Mouse (Mus musculus) stomach, embryonic 16.5 days (tissue): ENCODE measurements around the gene Id2. TPM values are rescaled to one million over a fixed set of nuclear protein-coding genes. Genes with fewer than 3 reads are reported as not detected.
A peak's percentile ranks its signal among the peaks of the same experiment; 100 is the strongest.

ENCODE experiments used
- ATAC-seq: fragments of 200-750 bp; cut with Nextera tagmentation; 2 replicates; pipeline ENCODE4 v1.8.0; 2017; ENCODE audit warnings: moderate number of reproducible peaks, moderate TSS enrichment; ENCODE audit not compliant: insufficient read depth, low FRiP score
- H3K27ac ChIP-seq: fragments of 300-500 bp; sonication (generic); 2 replicates; pipeline ENCODE4 v1.5.1; 2014; ENCODE audit warnings: low read length
- H3K27me3 ChIP-seq: fragments of 300-500 bp; sonication (generic); 2 replicates; pipeline ENCODE4 v1.6.1; 2014; ENCODE audit warnings: low read length, control low read depth, mixed read lengths; ENCODE audit not compliant: control insufficient read depth, insufficient read depth
- H3K36me3 ChIP-seq: fragments of 300-500 bp; sonication (generic); 2 replicates; pipeline ENCODE4 v1.6.1; 2014; ENCODE audit warnings: low read length; ENCODE audit not compliant: control insufficient read depth, insufficient read depth
- H3K4me1 ChIP-seq: fragments of 300-500 bp; sonication (generic); 2 replicates; pipeline ENCODE4 v1.6.1; 2014; ENCODE audit warnings: low read length, control low read depth, mixed read lengths; ENCODE audit not compliant: control insufficient read depth, insufficient read depth
- H3K4me2 ChIP-seq: fragments of 300-500 bp; sonication (generic); 2 replicates; pipeline ENCODE4 v1.6.1; 2014; ENCODE audit warnings: low read depth, low read length, mixed read lengths
- H3K4me3 ChIP-seq: fragments of 300-500 bp; sonication (generic); replicated peaks from 2 replicates; pipeline ENCODE4 v1.5.1; 2014; ENCODE audit warnings: mild to moderate bottlenecking, low read length
- H3K9ac ChIP-seq: fragments of 300-500 bp; sonication (generic); 2 replicates; pipeline ENCODE4 v1.6.1; 2014; ENCODE audit warnings: low read length
- H3K9me3 ChIP-seq: fragments of 300-500 bp; sonication (generic); replicated peaks from 2 replicates; pipeline ENCODE4 v1.6.1; 2016; ENCODE audit warnings: low read length, control low read depth; ENCODE audit not compliant: control insufficient read depth
- WGBS: fragments of 180-500 bp; shearing (Covaris S2); extraction: QIAGEN DNeasy Blood & Tissue Kit; methylation state at CpG from one replicate; pipeline ENCODE4 v1.1.7; 2014; 5-methylcytosine and 5-hydroxymethylcytosine counted together
- polyA plus RNA-seq: library from polyadenylated mRNA; unstranded; fragments of >200 nt; fragmentation: Nextera tagmentation; extraction: Ambion mirVana; gene quantifications from 2 replicates; pipeline ENCODE4 v1.2.1, GENCODE M21; 2015

The Id2 gene
- 324 and 325 TPM in 2 replicates for polyA plus RNA-seq

- no peaks in the 10 kb centered on the region for H3K9me3 ChIP-seq
- ATAC-seq = no peak
- peaks cover 43% of the 10 kb centered on the region for H3K4me1 ChIP-seq
- H3K9ac ChIP-seq = peak within 1 kb of the TSS; percentile 86
- 3% methylated on average over 1 of the region's 1 CpGs for WGBS
- H3K27ac ChIP-seq = peak within 1 kb of the TSS; percentile 99
- no peaks in the 10 kb centered on the region for H3K36me3 ChIP-seq
- peak within 1 kb of the TSS; percentile 84 for H3K4me3 ChIP-seq
- peak within 1 kb of the TSS; percentile 87 for H3K4me2 ChIP-seq
- no peaks in the 10 kb centered on the region for H3K27me3 ChIP-seq
Measured at GRCm38 (mm10) chr12:25097052-25097209, at the start of gene Id2. Id2 (minus strand) TSS chr12:25097140.

- 29% methylated on average over 3 of the region's 3 CpGs for WGBS
- no peak for ATAC-seq
- Histone ChIP-seq H3K27ac (no peak overlapping the region), H3K4me2 (no peak overlapping the region), H3K4me3 (no peak overlapping the region), H3K4me1 (no peaks in the 10 kb centered on the region), H3K9me3 (no peaks in the 10 kb centered on the region), H3K27me3 (no peaks in the 10 kb centered on the region), H3K36me3 (no peaks in the 10 kb centered on the region), H3K9ac (no peak overlapping the region)
Measured at GRCm38 (mm10) chr12:25145344-25145698, 48.4 kb upstream of the Id2 start.

GRCm38 (mm10) chr12:25144591-25145343 is 47.8 kb upstream of the Id2 start:
- Histone ChIP-seq H3K36me3 (no peaks in the 10 kb centered on the region), H3K4me2 (no peak overlapping the region), H3K27me3 (no peaks in the 10 kb centered on the region), H3K9ac (no peak overlapping the region), H3K9me3 (no peaks in the 10 kb centered on the region), H3K27ac (no peak overlapping the region), H3K4me3 (no peak overlapping the region), H3K4me1 (no peaks in the 10 kb centered on the region)
- ATAC-seq = no peak
- WGBS = 70% methylated on average over 5 of the region's 5 CpGs

- WGBS = 60% methylated on average over 2 of the region's 2 CpGs
- Histone ChIP-seq H3K27me3 (no peaks in the 10 kb centered on the region), H3K9ac (no peak overlapping the region), H3K4me2 (no peak overlapping the region), H3K4me1 (no peaks in the 10 kb centered on the region), H3K36me3 (no peaks in the 10 kb centered on the region), H3K4me3 (no peak overlapping the region), H3K27ac (no peak overlapping the region), H3K9me3 (no peaks in the 10 kb centered on the region)
- no peak for ATAC-seq
Measured at GRCm38 (mm10) chr12:25143492-25143891, 46.6 kb upstream of the Id2 start.

- Histone ChIP-seq H3K4me3 (no peak overlapping the region), H3K9me3 (no peaks in the 10 kb centered on the region), H3K4me1 (no peaks in the 10 kb centered on the region), H3K27me3 (no peaks in the 10 kb centered on the region), H3K4me2 (no peak overlapping the region), H3K9ac (no peak overlapping the region), H3K36me3 (no peaks in the 10 kb centered on the region), H3K27ac (no peak overlapping the region)
- ATAC-seq = no peak
- WGBS = 68% methylated on average over 7 of the region's 7 CpGs
Measured at GRCm38 (mm10) chr12:25142251-25142650, 45.3 kb upstream of the Id2 start.

- Histone ChIP-seq H3K4me2 (no peak overlapping the region), H3K27me3 (no peaks in the 10 kb centered on the region), H3K9me3 (no peaks in the 10 kb centered on the region), H3K36me3 (no peaks in the 10 kb centered on the region), H3K4me1 (no peaks in the 10 kb centered on the region), H3K9ac (no peak overlapping the region), H3K27ac (no peak overlapping the region), H3K4me3 (no peak overlapping the region)
- no peak for ATAC-seq
- WGBS = 69% methylated on average over 7 of the region's 7 CpGs
Measured at GRCm38 (mm10) chr12:25141311-25141710, 44.4 kb upstream of the Id2 start.

GRCm38 (mm10) chr12:25140115-25140514 is 43.2 kb upstream of the Id2 start:
- WGBS = 67% methylated on average over 6 of the region's 6 CpGs
- no peak for ATAC-seq
- Histone ChIP-seq H3K9me3 (no peaks in the 10 kb centered on the region), H3K4me3 (no peak overlapping the region), H3K27ac (no peak overlapping the region), H3K36me3 (no peaks in the 10 kb centered on the region), H3K9ac (no peak overlapping the region), H3K4me2 (no peak overlapping the region), H3K4me1 (no peaks in the 10 kb centered on the region), H3K27me3 (no peaks in the 10 kb centered on the region)

GRCm38 (mm10) chr12:25138616-25139015 is 41.7 kb upstream of the Id2 start:
- Histone ChIP-seq H3K36me3 (no peaks in the 10 kb centered on the region), H3K27ac (no peak overlapping the region), H3K9ac (no peak overlapping the region), H3K4me2 (no peak overlapping the region), H3K27me3 (no peaks in the 10 kb centered on the region), H3K9me3 (no peaks in the 10 kb centered on the region), H3K4me3 (no peak overlapping the region), H3K4me1 (no peaks in the 10 kb centered on the region)
- 86% methylated on average over 4 of the region's 4 CpGs for WGBS
- ATAC-seq = no peak

- Histone ChIP-seq H3K27me3 (no peaks in the 10 kb centered on the region), H3K4me2 (no peak overlapping the region), H3K36me3 (no peaks in the 10 kb centered on the region), H3K9me3 (no peaks in the 10 kb centered on the region), H3K4me3 (no peak overlapping the region), H3K9ac (no peak overlapping the region), H3K4me1 (peaks cover 15% of the 10 kb centered on the region), H3K27ac (no peak overlapping the region)
- WGBS = 39% methylated on average over 12 of the region's 12 CpGs
- ATAC-seq = peak; percentile 42; the same call in 1 of the 2 replicates
Measured at GRCm38 (mm10) chr12:25132046-25132445, 35.1 kb upstream of the Id2 start.

- Histone ChIP-seq H3K9me3 (no peaks in the 10 kb centered on the region), H3K27me3 (no peaks in the 10 kb centered on the region), H3K27ac (no peak overlapping the region), H3K36me3 (no peaks in the 10 kb centered on the region), H3K4me1 (peaks cover 18% of the 10 kb centered on the region), H3K4me2 (no peak overlapping the region), H3K4me3 (no peak overlapping the region), H3K9ac (no peak overlapping the region)
- WGBS = 59% methylated on average over 4 of the region's 4 CpGs
- ATAC-seq = no peak
Measured at GRCm38 (mm10) chr12:25127629-25128028, 30.7 kb upstream of the Id2 start.
